Mouse (Mus musculus) cerebellum, adult 2 months (tissue): Measurements from ENCODE around the gene Ltbp2. TPM values are rescaled to one million over a fixed set of nuclear protein-coding genes. Genes with fewer than 3 reads are reported as not detected.

Source experiments
- DNase-seq, 2 experiments: peaks; one replicate each; pipeline ENCODE4 v3.0.0; 2021
- H3K27ac ChIP-seq: fragments of 200-500 bp; 2 replicates; pipeline ENCODE4 v1.5.1; 2012; ENCODE audit warnings: low read length, control low read depth, inconsistent platforms; ENCODE audit not compliant: insufficient read depth
- H3K27me3 ChIP-seq: fragments of 200-500 bp; 2 replicates; pipeline ENCODE4 v1.6.1; 2012; ENCODE audit warnings: inconsistent platforms, mild to moderate bottlenecking, low read length, moderate library complexity; ENCODE audit not compliant: control insufficient read depth, insufficient read depth
- H3K4me1 ChIP-seq: fragments of 200-500 bp; 2 replicates; pipeline ENCODE4 v1.6.1; 2011; ENCODE audit warnings: low read length; ENCODE audit not compliant: control insufficient read depth, insufficient read depth
- H3K4me3 ChIP-seq: fragments of 200-500 bp; replicated peaks from 2 replicates; pipeline ENCODE3; 2011; ENCODE audit warnings: mild to moderate bottlenecking, low read depth, low read length, control low read depth; ENCODE audit not compliant: insufficient read depth
- CTCF ChIP-seq: fragments of 200-500 bp; IDR thresholded peaks from 2 replicates; pipeline ENCODE4 v1.5.1; 2011; ENCODE audit warnings: low read depth, mild to moderate bottlenecking, control low read depth, low read length, moderate library complexity, borderline replicate concordance; ENCODE audit not compliant: insufficient read depth
- POLR2A ChIP-seq: fragments of 200-500 bp; IDR thresholded peaks from 2 replicates; pipeline ENCODE4 v1.6.1; 2011; ENCODE audit warnings: low read length, control low read depth, borderline replicate concordance; ENCODE audit not compliant: insufficient read depth
- WGBS: fragments of 180-500 bp; shearing (Covaris S2); methylation state at CpG from one replicate; pipeline ENCODE4 v1.1.7; 2018; 5-methylcytosine and 5-hydroxymethylcytosine counted together
- polyA plus RNA-seq: library from polyadenylated mRNA; depleted of rRNA; stranded (reverse); fragments of >200 nt; gene quantifications from 2 replicates; pipeline ENCODE4 v1.2.3, GENCODE M21; 2012

Gene Ltbp2
- polyA plus RNA-seq, 1 experiment = 18.2 TPM

GRCm38 (mm10) chr12:84910066-84910465 is 33.7 kb upstream of the Ltbp2 start:
- Histone ChIP-seq H3K4me3 (no peak overlapping the region), H3K27ac (no peak overlapping the region), H3K27me3 (no peaks in the 10 kb centered on the region), H3K4me1 (peaks cover 46% of the 10 kb centered on the region)
- WGBS = 17% methylated on average over 4 of the region's 4 CpGs
- TF ChIP-seq CTCF = no peak
- no peak for TF ChIP-seq POLR2A
- peak; percentile 68 to 85 for DNase-seq

- TF ChIP-seq POLR2A = no peak
- no peak for TF ChIP-seq CTCF
- Histone ChIP-seq H3K4me1 (peaks cover 38% of the 10 kb centered on the region), H3K27ac (peak overlapping the region; percentile 60), H3K4me3 (no peak overlapping the region), H3K27me3 (no peaks in the 10 kb centered on the region)
- 12% methylated on average over 10 of the region's 10 CpGs for WGBS
- peak; percentile 84 to 90 for DNase-seq
Measured at GRCm38 (mm10) chr12:84907627-84908480, 31.5 kb upstream of the Ltbp2 start.

GRCm38 (mm10) chr12:84907024-84907626 is 30.8 kb upstream of the Ltbp2 start:
- Histone ChIP-seq H3K27me3 (no peaks in the 10 kb centered on the region), H3K4me3 (no peak overlapping the region), H3K27ac (peak overlapping the region; percentile 60), H3K4me1 (peaks cover 32% of the 10 kb centered on the region)
- TF ChIP-seq CTCF = no peak
- TF ChIP-seq POLR2A = no peak
- 32% methylated on average over 12 of the region's 12 CpGs for WGBS
- peak in 1 of 2 experiments; percentile 31 for DNase-seq

- Histone ChIP-seq H3K27me3 (no peaks in the 10 kb centered on the region), H3K4me1 (peaks cover 30% of the 10 kb centered on the region), H3K27ac (no peak overlapping the region), H3K4me3 (no peak overlapping the region)
- no peak for TF ChIP-seq CTCF
- TF ChIP-seq POLR2A = no peak
- WGBS = 60% methylated on average over 7 of the region's 7 CpGs
- no peak for DNase-seq
Measured at GRCm38 (mm10) chr12:84904399-84904798, 28.1 kb upstream of the Ltbp2 start.

DNA sequence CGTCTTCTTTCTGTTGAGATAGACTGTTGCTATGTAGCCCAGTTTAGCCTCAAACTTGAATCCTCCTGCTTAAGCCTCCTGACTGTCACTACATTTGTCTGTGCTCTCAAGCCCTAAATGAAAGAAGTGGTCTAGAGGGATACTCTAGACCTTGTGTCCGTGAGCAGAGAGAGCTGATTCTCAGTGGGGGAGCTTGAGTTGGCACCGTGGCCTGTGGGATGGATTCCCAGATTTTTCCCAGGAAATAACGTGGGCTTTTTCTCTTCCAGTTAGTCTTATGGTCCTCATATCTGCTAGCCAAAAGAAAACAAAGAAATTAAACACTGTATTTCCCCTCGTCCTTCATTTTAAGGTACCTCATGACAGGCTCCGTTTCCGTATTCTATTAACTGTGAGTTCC is 24.0 kb upstream of the Ltbp2 start:
- H3K4me1 ChIP-seq = peaks cover 8% of the 10 kb centered on the region; the same call in 1 of the 2 replicates
- no peaks in the 10 kb centered on the region for H3K27me3 ChIP-seq
- DNase-seq = no peak
- TF ChIP-seq CTCF = no peak
- no peak overlapping the region for H3K4me3 ChIP-seq
- H3K27ac ChIP-seq = no peak overlapping the region
- WGBS = 22% methylated on average over 7 of the region's 7 CpGs

GRCm38 (mm10) chr12:84897322-84897721 is 21.0 kb upstream of the Ltbp2 start:
- TF ChIP-seq POLR2A = no peak
- TF ChIP-seq CTCF = no peak
- H3K4me1 ChIP-seq = peaks cover 8% of the 10 kb centered on the region; the same call in 1 of the 2 replicates
- H3K27ac ChIP-seq = no peak overlapping the region
- H3K4me3 ChIP-seq = no peak overlapping the region
- no peaks in the 10 kb centered on the region for H3K27me3 ChIP-seq
- WGBS = 90% methylated on average over 5 of the region's 5 CpGs
- DNase-seq = no peak

- Histone ChIP-seq H3K4me1 (peaks cover 8% of the 10 kb centered on the region; the same call in 1 of the 2 replicates), H3K4me3 (no peak overlapping the region), H3K27ac (no peak overlapping the region), H3K27me3 (no peaks in the 10 kb centered on the region)
- TF ChIP-seq CTCF (no peak), POLR2A (no peak)
- DNase-seq = no peak
- WGBS = 92% methylated on average over 6 of the region's 6 CpGs
Measured at GRCm38 (mm10) chr12:84896235-84896634, 19.9 kb upstream of the Ltbp2 start.
